19 mouse cellular contexts compared by ENCODE assay signal in the genomic region with DNA sequence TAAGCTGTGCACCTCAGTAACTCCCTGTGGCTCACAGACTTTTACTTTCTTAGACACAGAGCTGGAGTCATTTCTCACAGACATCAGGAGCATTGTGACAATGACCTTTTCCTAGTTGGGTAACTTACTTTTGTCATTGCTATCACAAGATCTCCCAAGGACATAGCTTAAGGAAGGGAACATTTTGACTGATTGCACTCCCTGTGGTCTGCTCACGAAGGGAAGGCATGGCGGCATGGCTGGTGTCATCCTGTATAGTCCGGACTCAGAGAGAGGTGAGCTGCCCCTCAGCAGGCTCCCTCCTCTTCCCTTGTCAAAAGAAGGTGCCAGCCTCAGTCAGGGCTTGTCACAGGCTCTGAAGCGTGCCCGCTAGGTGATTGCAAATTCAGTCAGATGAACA.
A peak's percentile ranks its signal among the peaks of the same experiment; 100 is the strongest.
DNase-seq lines count a peak whose midpoint lies in the region; ATAC-seq lines count a peak whose summit lies in the region.
"Had no signal": no experiment of that assay in that cellular context is flagged by ENCODE, and none has a peak within 500 bp of the region (broad histone marks: within the 10 kb centered on the region; RNA-seq: fewer than 3 reads in every experiment).

No protein-coding gene starts in this region.

- DNase-seq in adrenal gland, adult 2 months = peak; percentile 67
- peak; percentile 49 for DNase-seq in adrenal gland, adult 8-10 months
- peak; percentile 26 for DNase-seq in adrenal gland, postnatal 25 days
- no peak for DNase-seq in cerebellum, postnatal 10 days
- no peak for DNase-seq in kidney, adult 11 months
- DNase-seq: cerebellum, adult 18-20 months; cerebellum, adult 9-10 months; cerebellum, postnatal 25 days; forebrain, postnatal 0 days; gastrocnemius, postnatal 25 days; heart, postnatal 10 days; heart, postnatal 36 days; kidney, adult 2 months had no signal

- no peak for ATAC-seq in frontal cortex, adult (ENCODE audit: low TSS enrichment)
- ATAC-seq: CD4-positive, CD25-positive, alpha-beta regulatory T cell, adult 4 months; forebrain, embryonic 14.5 days; forebrain, postnatal 0 days; hindbrain, postnatal 0 days; inflammation-experienced regulatory T-cells, adult 6 months; intestine, embryonic 16.5 days had no signal

Comparison
In these comparisons a context has a peak if more than half of its experiments do, and no peak if none do; other contexts are left out.
1. DNase-seq: peak in adrenal gland, adult 2 months (single experiment), adrenal gland, adult 8-10 months (single experiment) and adrenal gland, postnatal 25 days (single experiment); none in cerebellum, postnatal 10 days (0 of 2) and kidney, adult 11 months (single experiment).